Mouse (Mus musculus): Measurements from ENCODE around the gene Rin2. TPM values are rescaled to one million over a fixed set of nuclear protein-coding genes. Genes with fewer than 3 reads are reported as not detected.
"Not testable (repeated sequence)": the region's sequence is repeated elsewhere in the genome, so short reads cannot be mapped to it uniquely, and the experiment has no call there.

Gene Rin2
- polyA plus RNA-seq, 1 experiment = 9.3 TPM

DNA sequence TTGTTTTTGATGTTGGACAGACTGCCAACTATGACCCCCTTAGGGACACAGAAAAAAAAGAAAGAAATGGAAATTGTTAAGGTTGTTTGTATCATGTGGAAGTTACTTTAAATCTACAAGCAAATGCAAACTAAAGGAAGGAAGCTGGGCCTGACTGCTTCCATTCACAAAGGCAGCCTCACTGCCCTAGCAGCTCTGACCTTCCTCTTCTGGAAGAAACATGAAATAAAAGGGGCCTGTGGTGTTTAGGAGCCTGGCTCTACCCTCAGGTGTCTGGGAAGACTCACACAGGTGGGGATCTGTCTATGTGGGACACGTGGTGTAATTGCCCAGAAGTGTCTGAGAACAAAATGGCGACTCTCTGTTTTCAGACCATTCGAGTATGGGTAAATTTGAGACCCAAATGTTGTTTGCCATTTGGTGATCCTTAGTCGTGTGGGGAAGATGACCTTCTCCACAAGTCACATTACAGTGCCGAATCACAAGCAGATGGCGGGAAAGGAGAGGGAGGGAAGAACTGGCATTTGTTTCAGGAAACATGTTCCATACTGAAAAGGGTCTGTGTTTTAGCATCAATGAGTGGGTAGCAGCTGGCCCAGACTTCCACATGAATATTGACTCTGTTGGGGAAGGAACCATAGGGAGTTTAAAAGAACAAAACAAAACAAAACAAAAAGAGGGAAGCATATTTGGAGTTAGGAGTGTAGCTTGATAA is 213.9 kb downstream of the Rin2 start:
- H3K79me3 ChIP-seq (ENCODE audit: low read depth) = no peaks in the 10 kb centered on the region
- H3K27me3 ChIP-seq (ENCODE audit: control insufficient read depth, insufficient read depth, insufficient read length) = no peaks in the 10 kb centered on the region
- TF ChIP-seq MAX (IDR thresholded peaks at IDR 0.05) (no peak), CEBPB (IDR thresholded peaks at IDR 0.05; ENCODE audit: low read depth) (no peak), FOSL1 (IDR thresholded peaks at IDR 0.05; ENCODE audit: insufficient read depth, low read length, poor library complexity, severe bottlenecking) (no peak), MYOD1 (IDR thresholded peaks at IDR 0.05; ENCODE audit: control insufficient read depth, insufficient read length, low read depth) (no peak), MYOG (IDR thresholded peaks at IDR 0.05; ENCODE audit: control insufficient read depth, extremely low read depth, insufficient read length) (no peak), USF1 (IDR thresholded peaks at IDR 0.05; ENCODE audit: low read depth) (no peak), CTCF (IDR thresholded peaks at IDR 0.05; ENCODE audit: control insufficient read depth, insufficient read depth, insufficient read length) (no peak)
- H3K4me3 ChIP-seq (ENCODE audit: insufficient read depth, poor library complexity, severe bottlenecking) = no peak overlapping the region
- H3ac ChIP-seq (ENCODE audit: control insufficient read depth, insufficient read length, low read depth) = no peak overlapping the region
- no peaks in the 10 kb centered on the region for H3K79me2 ChIP-seq (ENCODE audit: control insufficient read depth, insufficient read depth)
- H3K36me3 ChIP-seq (ENCODE audit: control insufficient read depth, insufficient read depth) = peaks cover 30% of the 10 kb centered on the region

DNA sequence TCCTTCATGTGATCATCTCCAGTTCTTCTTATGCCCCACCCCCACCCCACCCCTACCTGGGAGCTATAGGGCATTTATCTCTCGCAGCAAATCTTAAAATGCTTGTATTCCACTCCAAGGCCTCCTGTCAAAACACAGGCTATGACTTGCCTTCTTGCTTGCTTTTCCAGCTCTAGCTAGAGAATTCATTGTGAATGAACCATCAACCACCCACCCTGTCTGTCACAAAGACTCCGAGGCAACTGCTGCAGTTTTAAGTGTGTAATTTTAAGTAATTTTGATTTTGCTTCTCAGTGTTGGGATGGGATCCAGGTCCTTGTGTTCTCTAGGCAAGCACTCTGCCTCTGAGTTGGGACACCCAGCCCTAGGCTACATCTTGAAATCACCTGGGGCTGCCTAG is 215.6 kb downstream of the Rin2 start:
- H3K4me3 ChIP-seq (ENCODE audit: insufficient read depth, poor library complexity, severe bottlenecking) = no peak overlapping the region
- peaks cover 18% of the 10 kb centered on the region for H3K36me3 ChIP-seq (ENCODE audit: control insufficient read depth, insufficient read depth)
- H3K79me2 ChIP-seq (ENCODE audit: control insufficient read depth, insufficient read depth) = no peaks in the 10 kb centered on the region
- H3K27me3 ChIP-seq (ENCODE audit: control insufficient read depth, insufficient read depth, insufficient read length) = no peaks in the 10 kb centered on the region
- H3ac ChIP-seq (ENCODE audit: control insufficient read depth, insufficient read length, low read depth) = no peak overlapping the region
- no peaks in the 10 kb centered on the region for H3K79me3 ChIP-seq (ENCODE audit: low read depth)
- TF ChIP-seq CTCF (IDR thresholded peaks at IDR 0.05; ENCODE audit: control insufficient read depth, insufficient read depth, insufficient read length) (no peak), MYOD1 (IDR thresholded peaks at IDR 0.05; ENCODE audit: control insufficient read depth, insufficient read length, low read depth) (no peak)

DNA sequence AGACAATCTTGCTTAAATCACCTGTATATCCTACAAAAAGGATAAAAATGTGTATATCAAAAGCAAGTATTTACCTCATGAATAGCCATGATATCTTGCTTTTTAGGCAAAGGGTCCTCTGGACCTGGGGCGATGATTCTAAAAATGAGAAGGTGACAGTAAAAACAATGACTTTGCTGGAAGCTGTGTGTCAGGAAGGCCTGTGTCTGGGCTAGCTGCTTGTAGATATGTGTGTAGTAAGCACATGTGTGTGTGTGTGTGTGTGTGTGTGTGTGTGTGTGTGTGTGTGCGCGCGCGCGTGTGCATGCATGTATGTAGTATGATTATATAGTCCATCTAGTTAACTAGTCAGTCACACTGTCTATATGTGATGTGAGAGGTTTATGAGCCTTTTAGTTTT is 218.7 kb downstream of the Rin2 start:
- H3ac ChIP-seq (ENCODE audit: control insufficient read depth, insufficient read length, low read depth) = no peak overlapping the region
- H3K27me3 ChIP-seq (ENCODE audit: control insufficient read depth, insufficient read depth, insufficient read length) = no peaks in the 10 kb centered on the region
- H3K36me3 ChIP-seq (ENCODE audit: control insufficient read depth, insufficient read depth) = no peaks in the 10 kb centered on the region
- no peaks in the 10 kb centered on the region for H3K79me2 ChIP-seq (ENCODE audit: control insufficient read depth, insufficient read depth)
- TF ChIP-seq FOSL1 (IDR thresholded peaks at IDR 0.05; ENCODE audit: insufficient read depth, low read length, poor library complexity, severe bottlenecking) = no peak
- TF ChIP-seq CTCF (IDR thresholded peaks at IDR 0.05; ENCODE audit: control insufficient read depth, insufficient read depth, insufficient read length) = no peak
- TF ChIP-seq CEBPB (IDR thresholded peaks at IDR 0.05; ENCODE audit: low read depth) = no peak
- no peaks in the 10 kb centered on the region for H3K79me3 ChIP-seq (ENCODE audit: low read depth)
- H3K4me3 ChIP-seq (ENCODE audit: insufficient read depth, poor library complexity, severe bottlenecking) = no peak overlapping the region

DNA sequence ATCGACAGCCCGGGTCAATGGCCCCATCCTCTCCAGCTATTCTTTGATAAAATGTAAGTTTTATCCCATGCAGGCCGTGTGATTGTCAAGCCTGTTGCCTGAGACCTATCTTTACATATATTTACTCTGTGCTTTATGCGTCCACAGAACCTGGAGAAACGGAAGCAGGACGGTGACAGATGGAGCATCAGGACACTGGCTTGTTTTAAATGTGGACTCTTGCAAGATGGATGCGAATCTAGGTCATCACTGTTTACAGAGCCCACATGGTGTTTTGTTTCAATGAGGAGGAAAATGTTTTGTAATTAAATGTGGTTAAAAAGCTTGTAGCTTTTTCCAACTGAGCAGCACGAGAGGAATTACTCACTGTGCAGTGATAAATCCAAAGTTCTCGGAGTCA is 223.1 kb downstream of the Rin2 start:
- Histone ChIP-seq H3K27me3 (ENCODE audit: control insufficient read depth, insufficient read depth, insufficient read length) (no peaks in the 10 kb centered on the region), H3ac (ENCODE audit: control insufficient read depth, insufficient read length, low read depth) (no peak overlapping the region), H3K79me2 (ENCODE audit: control insufficient read depth, insufficient read depth) (peaks cover 2% of the 10 kb centered on the region), H3K4me3 (ENCODE audit: insufficient read depth, poor library complexity, severe bottlenecking) (no peak overlapping the region), H3K36me3 (ENCODE audit: control insufficient read depth, insufficient read depth) (no peaks in the 10 kb centered on the region), H3K79me3 (ENCODE audit: low read depth) (no peaks in the 10 kb centered on the region)
- TF ChIP-seq MYOG (IDR thresholded peaks at IDR 0.05; ENCODE audit: control insufficient read depth, extremely low read depth, insufficient read length) (no peak), MAX (IDR thresholded peaks at IDR 0.05) (no peak), FOSL1 (IDR thresholded peaks at IDR 0.05; ENCODE audit: insufficient read depth, low read length, poor library complexity, severe bottlenecking) (no peak), USF1 (IDR thresholded peaks at IDR 0.05; ENCODE audit: low read depth) (no peak), MYOD1 (IDR thresholded peaks at IDR 0.05; ENCODE audit: control insufficient read depth, insufficient read length, low read depth) (no peak), CTCF (IDR thresholded peaks at IDR 0.05; ENCODE audit: control insufficient read depth, insufficient read depth, insufficient read length) (no peak), CEBPB (IDR thresholded peaks at IDR 0.05; ENCODE audit: low read depth) (no peak)

GRCm38 (mm10) chr2:145900318-145900717 is 225.3 kb downstream of the Rin2 start:
- peaks cover 24% of the 10 kb centered on the region for H3K79me2 ChIP-seq (ENCODE audit: control insufficient read depth, insufficient read depth)
- peaks cover 22% of the 10 kb centered on the region for H3K79me3 ChIP-seq (ENCODE audit: low read depth)
- not testable (repeated sequence) for H3ac ChIP-seq (ENCODE audit: control insufficient read depth, insufficient read length, low read depth); H3K27me3 ChIP-seq (ENCODE audit: control insufficient read depth, insufficient read depth, insufficient read length); H3K36me3 ChIP-seq (ENCODE audit: control insufficient read depth, insufficient read depth); H3K4me3 ChIP-seq (ENCODE audit: insufficient read depth, poor library complexity, severe bottlenecking)

DNA sequence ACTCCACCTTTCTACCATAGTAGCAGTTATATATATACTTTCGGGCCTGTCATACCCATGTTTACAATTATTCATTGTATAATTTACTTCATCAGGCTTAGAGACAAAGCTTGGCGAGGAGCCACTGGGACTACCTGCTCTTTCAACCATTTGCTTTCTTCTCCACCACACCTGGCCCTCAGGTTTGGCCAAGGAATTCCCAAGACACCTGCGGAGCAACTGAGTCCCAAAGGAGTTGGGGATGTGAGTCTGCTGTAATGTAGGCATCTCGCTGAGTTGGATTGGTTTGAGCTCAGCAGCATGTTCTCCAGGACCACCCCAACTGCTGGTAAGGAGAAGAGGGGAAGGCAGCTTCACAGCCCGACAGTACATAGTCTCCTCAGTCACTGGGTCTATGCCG is 226.8 kb downstream of the Rin2 start, which contains the start of gene Naa20:
Naa20 (plus strand) TSS at position 239 of the 400 bp plus-strand sequence.
- no peak for TF ChIP-seq FOSL1 (IDR thresholded peaks at IDR 0.05; ENCODE audit: insufficient read depth, low read length, poor library complexity, severe bottlenecking)
- no peak for TF ChIP-seq CEBPB (IDR thresholded peaks at IDR 0.05; ENCODE audit: low read depth)
- TF ChIP-seq MAX (IDR thresholded peaks at IDR 0.05) = no peak
- TF ChIP-seq USF1 (IDR thresholded peaks at IDR 0.05; ENCODE audit: low read depth) = no peak
- TF ChIP-seq MYOD1 (IDR thresholded peaks at IDR 0.05; ENCODE audit: control insufficient read depth, insufficient read length, low read depth) = no peak
- TF ChIP-seq CTCF (IDR thresholded peaks at IDR 0.05; ENCODE audit: control insufficient read depth, insufficient read depth, insufficient read length) = no peak
- no peak for TF ChIP-seq MYOG (IDR thresholded peaks at IDR 0.05; ENCODE audit: control insufficient read depth, extremely low read depth, insufficient read length)
- H3K79me2 ChIP-seq (ENCODE audit: control insufficient read depth, insufficient read depth) = peaks cover 39% of the 10 kb centered on the region
- H3K79me3 ChIP-seq (ENCODE audit: low read depth) = peaks cover 37% of the 10 kb centered on the region
- peak within 1 kb of the TSS; percentile 92 for H3K4me3 ChIP-seq (ENCODE audit: insufficient read depth, poor library complexity, severe bottlenecking)
- H3ac ChIP-seq (ENCODE audit: control insufficient read depth, insufficient read length, low read depth) = peak within 1 kb of the TSS; percentile 18
- peaks cover 8% of the 10 kb centered on the region for H3K36me3 ChIP-seq (ENCODE audit: control insufficient read depth, insufficient read depth)
- H3K27me3 ChIP-seq (ENCODE audit: control insufficient read depth, insufficient read depth, insufficient read length) = no peaks in the 10 kb centered on the region
